Mouse (Mus musculus) myocyte (in vitro differentiated cells): ENCODE measurements around the gene Rhag.

Source experiments
- E2F4 ChIP-seq: IDR thresholded peaks from one replicate; pipeline ENCODE4 v1.6.1; 2011; ENCODE audit warnings: mild to moderate bottlenecking, control low read depth, moderate library complexity; ENCODE audit not compliant: insufficient read depth
- MAX ChIP-seq: IDR thresholded peaks from one replicate; pipeline ENCODE4 v1.6.1; 2011; ENCODE audit warnings: low read depth, mild to moderate bottlenecking, control low read depth
- MYOD1 ChIP-seq, 3 experiments: IDR thresholded peaks; one replicate each; pipeline ENCODE4 v1.6.1; 2011; ENCODE audit warnings: control low read depth in 2 of 3, low read depth in 2 of 3, mild to moderate bottlenecking in 2 of 3, moderate library complexity in 1 of 3; ENCODE audit not compliant: insufficient read length in 2 of 3, control insufficient read depth in 1 of 3
- MYOG ChIP-seq, 3 experiments: IDR thresholded peaks; one replicate each; pipeline ENCODE4 v1.6.1; 2011; ENCODE audit warnings: control low read depth in 2 of 3, low read depth in 2 of 3, mild to moderate bottlenecking in 2 of 3; ENCODE audit not compliant: insufficient read length in 2 of 3, control insufficient read depth in 1 of 3, insufficient read depth in 1 of 3
- POLR2A ChIP-seq: IDR thresholded peaks from one replicate; pipeline ENCODE4 v1.6.1; 2011; ENCODE audit warnings: low read depth, mild to moderate bottlenecking, control low read depth, moderate library complexity; ENCODE audit not compliant: insufficient read length
- TCF12 ChIP-seq: IDR thresholded peaks from one replicate; pipeline ENCODE4 v1.6.1; 2011; ENCODE audit warnings: mild to moderate bottlenecking, control low read depth; ENCODE audit not compliant: poor library complexity, insufficient read depth, severe bottlenecking
- USF1 ChIP-seq: IDR thresholded peaks from one replicate; pipeline ENCODE4 v1.6.1; 2011; ENCODE audit warnings: low read depth, mild to moderate bottlenecking, control low read depth, moderate library complexity

DNA sequence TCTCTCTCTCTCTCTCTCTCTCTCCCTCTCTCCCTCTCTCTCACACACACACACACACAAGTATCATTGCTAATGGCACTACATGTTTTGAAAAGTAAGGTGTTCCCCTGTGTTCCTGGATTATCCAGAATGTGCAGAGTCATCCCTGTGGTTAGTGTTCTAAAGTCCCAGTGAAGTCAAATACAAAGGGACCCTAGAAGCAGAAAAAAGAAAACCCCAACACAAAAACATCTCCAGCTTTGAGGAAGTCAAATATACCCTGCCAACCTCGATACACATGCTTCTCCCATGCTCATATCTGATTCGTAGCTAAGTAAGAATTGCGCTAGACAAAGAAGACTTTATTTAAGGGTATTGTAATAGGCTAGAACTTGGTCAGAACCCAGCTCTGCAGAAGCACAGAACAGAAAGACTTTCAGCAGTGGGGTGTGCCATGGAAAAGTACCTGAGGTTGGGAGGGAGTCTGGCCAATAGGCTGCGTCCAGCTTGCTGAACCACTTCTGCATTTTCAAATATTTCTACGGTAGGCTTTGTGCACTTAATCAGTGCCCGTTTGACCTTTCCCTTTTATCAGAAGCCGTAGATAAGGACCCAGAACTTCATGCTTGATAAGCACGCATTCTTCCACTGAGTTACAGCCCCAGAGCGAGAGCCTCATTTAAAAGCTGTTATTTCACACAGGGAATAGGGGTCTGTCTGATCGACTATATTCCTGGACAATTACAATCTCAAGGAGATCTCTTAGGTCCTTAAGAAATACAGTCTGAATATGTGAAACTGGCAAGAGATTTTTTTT, 58.2 kb downstream of the Rhag start:
- TF ChIP-seq MYOG (IDR thresholded peaks at IDR 0.05; ENCODE audit: control insufficient read depth in 1 of 3, insufficient read depth in 1 of 3, insufficient read length in 2 of 3, low read depth in 2 of 3) (no peak), POLR2A (no peak), E2F4 (no peak), USF1 (no peak), MAX (no peak), TCF12 (no peak), MYOD1 (IDR thresholded peaks at IDR 0.05; ENCODE audit: control insufficient read depth in 1 of 3, insufficient read length in 2 of 3, low read depth in 2 of 3) (no peak)
